Mouse (Mus musculus) liver, embryonic 13.5 days (tissue): ENCODE measurements around the gene Zfp2. TPM values are rescaled to one million over a fixed set of nuclear protein-coding genes. Genes with fewer than 3 reads are reported as not detected.

Experiments
- ATAC-seq: fragments of 200-750 bp; cut with Nextera tagmentation; 2 replicates; pipeline ENCODE4 v1.8.0; 2017; ENCODE audit warnings: low read depth, mild to moderate bottlenecking, moderate number of reproducible peaks, moderate library complexity
- DNase-seq: peaks from one replicate; pipeline ENCODE4 v3.0.0; 2022
- H3K27ac ChIP-seq: fragments of 300-500 bp; sonication (generic); 2 replicates; pipeline ENCODE4 v1.5.1; 2015; ENCODE audit warnings: moderate library complexity, mild to moderate bottlenecking, inconsistent platforms
- H3K27me3 ChIP-seq: fragments of 300-500 bp; sonication (generic); 2 replicates; pipeline ENCODE4 v1.6.1; 2015; ENCODE audit warnings: mild to moderate bottlenecking, inconsistent platforms
- H3K36me3 ChIP-seq: fragments of 300-500 bp; sonication (generic); 2 replicates; pipeline ENCODE4 v1.6.1; 2015; ENCODE audit warnings: mild to moderate bottlenecking, inconsistent platforms
- H3K4me1 ChIP-seq: fragments of 300-500 bp; sonication (generic); replicated peaks from 2 replicates; pipeline ENCODE4 v1.6.1; 2015; ENCODE audit warnings: inconsistent platforms
- H3K4me2 ChIP-seq: fragments of 300-500 bp; sonication (generic); 2 replicates; pipeline ENCODE4 v1.6.1; 2015; ENCODE audit warnings: inconsistent platforms, mild to moderate bottlenecking, moderate library complexity
- H3K4me3 ChIP-seq: fragments of 300-500 bp; sonication (generic); replicated peaks from 2 replicates; pipeline ENCODE4 v1.5.1; 2015; ENCODE audit warnings: mild to moderate bottlenecking, inconsistent platforms
- H3K9ac ChIP-seq: fragments of 300-500 bp; sonication (generic); 2 replicates; pipeline ENCODE4 v1.6.1; 2015; ENCODE audit warnings: mild to moderate bottlenecking, inconsistent platforms
- H3K9me3 ChIP-seq: fragments of 300-500 bp; sonication (generic); replicated peaks from 2 replicates; pipeline ENCODE4 v1.6.1; 2016; ENCODE audit warnings: inconsistent platforms
- WGBS: fragments of 180-500 bp; shearing (Covaris S2); methylation state at CpG from one replicate; pipeline ENCODE4 v1.1.7; 2015; ENCODE audit not compliant: insufficient replicate concordance; 5-methylcytosine and 5-hydroxymethylcytosine counted together
- polyA plus RNA-seq: library from polyadenylated mRNA; unstranded; fragments of >200 nt; fragmentation: Nextera tagmentation; extraction: Ambion mirVana; gene quantifications from 2 replicates; pipeline ENCODE4 v1.2.1, GENCODE M21; 2015

Zfp2 gene
- polyA plus RNA-seq, 1 experiment from 2014 or later, result 3.2 TPM

DNA sequence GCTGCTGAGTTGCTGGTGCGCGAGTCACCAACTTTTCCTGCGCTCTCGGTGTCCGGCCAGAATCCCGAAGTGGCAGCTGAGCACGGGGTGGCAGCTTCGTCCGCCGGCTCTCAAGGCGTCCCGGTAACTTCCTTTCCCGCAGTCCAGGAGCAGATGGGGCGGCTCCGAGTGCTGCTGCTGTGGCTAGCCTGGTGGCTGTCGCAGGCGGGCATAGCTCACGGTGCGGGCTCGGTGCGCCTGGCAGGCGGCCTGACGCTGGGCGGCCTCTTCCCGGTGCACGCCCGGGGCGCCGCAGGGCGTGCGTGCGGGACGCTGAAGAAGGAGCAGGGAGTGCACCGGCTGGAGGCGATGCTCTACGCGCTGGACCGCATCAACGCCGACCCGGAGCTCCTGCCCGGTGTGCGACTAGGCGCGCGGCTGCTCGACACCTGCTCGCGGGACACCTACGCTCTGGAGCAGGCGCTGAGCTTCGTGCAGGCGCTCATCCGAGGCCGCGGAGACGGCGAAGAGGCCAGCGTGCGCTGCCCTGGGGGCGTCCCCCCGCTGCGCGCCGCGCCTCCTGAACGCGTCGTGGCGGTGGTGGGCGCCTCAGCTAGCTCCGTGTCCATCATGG, 64.9 kb downstream of the Zfp2 start:
- no peak for ATAC-seq
- Histone ChIP-seq H3K9ac (no peak overlapping the region), H3K9me3 (0 out of 2 replicates have a peak, but pooled peaks cover 4% of the 10 kb centered on the region), H3K4me1 (no peaks in the 10 kb centered on the region; the same call in 1 of the 2 replicates), H3K36me3 (no peaks in the 10 kb centered on the region), H3K27me3 (peaks cover 63% of the 10 kb centered on the region), H3K27ac (no peak overlapping the region), H3K4me2 (peak overlapping the region; percentile 44), H3K4me3 (peak overlapping the region; percentile 29)
- DNase-seq, result no peak
- under 1% methylated on average over 72 of the region's 72 CpGs for WGBS

DNA sequence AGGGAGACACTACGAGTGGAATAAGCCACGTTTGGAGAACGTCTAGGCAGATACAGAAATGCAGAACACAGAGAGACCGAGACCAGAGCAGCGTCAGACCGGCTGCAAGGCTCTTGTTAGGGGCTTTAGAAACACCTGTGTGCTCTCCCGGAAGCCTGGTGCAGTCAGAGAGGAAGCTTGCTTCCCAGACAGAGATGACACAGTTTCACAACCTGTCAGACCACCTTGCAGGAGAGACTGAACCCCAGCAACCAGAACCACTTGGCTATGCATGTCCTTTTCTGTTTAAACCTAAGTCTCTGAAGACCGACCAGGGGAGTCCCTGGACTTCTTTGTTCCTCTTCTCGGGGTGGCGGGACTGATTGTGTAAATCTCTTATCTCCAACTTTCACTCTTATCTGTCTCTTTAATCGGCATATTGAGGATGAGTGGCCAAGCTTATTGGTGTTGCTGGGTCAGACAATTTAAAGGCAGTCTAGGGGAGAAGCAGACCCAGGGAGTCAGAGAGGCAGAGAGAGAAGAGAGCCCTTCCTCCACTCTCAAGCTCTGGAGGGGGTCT, 65.7 kb downstream of the Zfp2 start, which contains the start of gene Grm6:
Grm6 (plus strand) TSS at position 509 of the 559 bp plus-strand sequence.
- Histone ChIP-seq H3K4me1 (no peaks in the 10 kb centered on the region; the same call in 1 of the 2 replicates), H3K4me3 (peak within 1 kb of the TSS; percentile 29), H3K9me3 (0 out of 2 replicates have a peak, but pooled peaks cover 4% of the 10 kb centered on the region), H3K9ac (no peak within 1 kb of the TSS), H3K4me2 (peak within 1 kb of the TSS; percentile 44), H3K36me3 (no peaks in the 10 kb centered on the region), H3K27ac (no peak within 1 kb of the TSS), H3K27me3 (peaks cover 63% of the 10 kb centered on the region)
- WGBS, result 1% methylated on average over 11 of the region's 11 CpGs
- no peak for ATAC-seq
- no peak for DNase-seq

DNA sequence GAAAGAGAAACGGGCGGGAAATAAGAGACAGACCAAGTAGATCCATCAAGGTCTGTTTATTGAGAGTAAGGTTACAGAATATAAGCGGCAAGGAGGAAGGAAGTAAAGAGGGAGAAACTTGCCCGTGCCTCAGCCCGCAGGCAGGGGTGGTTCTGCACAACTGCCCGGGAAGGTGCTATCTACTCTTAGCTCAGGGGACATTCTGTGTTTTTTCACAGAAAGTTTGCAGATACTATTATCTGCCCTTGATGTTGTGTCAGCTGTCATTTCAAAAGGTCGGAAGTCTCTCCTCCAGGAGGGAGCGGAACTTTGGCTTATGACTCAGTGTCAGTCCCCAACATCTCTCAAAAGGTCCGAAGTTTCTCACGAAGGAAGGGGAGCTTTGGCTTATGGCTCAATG, 66.7 kb downstream of the Zfp2 start:
- no peak for ATAC-seq
- no peak overlapping the region for H3K27ac ChIP-seq
- H3K4me1 ChIP-seq, result no peaks in the 10 kb centered on the region; the same call in 1 of the 2 replicates
- no peak overlapping the region for H3K4me3 ChIP-seq
- H3K9me3 ChIP-seq, result 0 out of 2 replicates have a peak, but pooled peaks cover 4% of the 10 kb centered on the region
- H3K9ac ChIP-seq, result no peak overlapping the region
- no peak for DNase-seq
- 1% methylated on average over 10 of the region's 10 CpGs for WGBS
- no peak overlapping the region for H3K4me2 ChIP-seq
- H3K27me3 ChIP-seq, result peaks cover 63% of the 10 kb centered on the region
- no peaks in the 10 kb centered on the region for H3K36me3 ChIP-seq

Other genes starting within 250 kb of the Zfp2 start
- gene Zfp354c, start 88.4 kb downstream of the Zfp2 start, polyA plus RNA-seq, result 1.7 TPM in 2 replicates
- 0.07 TPM in 2 replicates for gene Zfp879, start 74.6 kb downstream of the Zfp2 start, polyA plus RNA-seq
- gene Grm6, start 65.5 kb downstream of the Zfp2 start, polyA plus RNA-seq, result 0.03 TPM in 1 of 2 replicates, not detected in the other
- gene Zfp454, start 28.5 kb downstream of the Zfp2 start, polyA plus RNA-seq, result 0.37 and 0.70 TPM in 2 replicates
- gene Zfp354b, start 15.5 kb upstream of the Zfp2 start, polyA plus RNA-seq, result 0.10 and 0.20 TPM in 2 replicates
- gene 4933414I15Rik, start 27.6 kb upstream of the Zfp2 start, polyA plus RNA-seq, result not detected in 2 replicates
- gene Prop1, start 37.6 kb upstream of the Zfp2 start, polyA plus RNA-seq, result not detected in 2 replicates
- gene Olfr1378, start 50.4 kb upstream of the Zfp2 start, polyA plus RNA-seq, result not detected in 2 replicates
- not detected in 2 replicates for gene Olfr1377, start 65.8 kb upstream of the Zfp2 start, polyA plus RNA-seq
- not detected in 2 replicates for gene Olfr51, start 87.4 kb upstream of the Zfp2 start, polyA plus RNA-seq
- gene Olfr54, start 98.1 kb upstream of the Zfp2 start, polyA plus RNA-seq, result not detected in 2 replicates
- not detected in 2 replicates for gene Olfr1375, start 131.9 kb upstream of the Zfp2 start, polyA plus RNA-seq
- gene Zfp354a, start 143.1 kb upstream of the Zfp2 start, polyA plus RNA-seq, result 1.5 and 2.1 TPM in 2 replicates